Mouse (Mus musculus) brain, embryonic 14.5 days (tissue): ENCODE results near the gene Spen. TPM values are rescaled to one million over a fixed set of nuclear protein-coding genes. Genes with fewer than 3 reads are reported as not detected.

Source experiments
- DNase-seq: peaks from one replicate; pipeline ENCODE4 v3.0.0-alpha.2; 2011; ENCODE audit warnings: low read depth
- CTCF ChIP-seq: fragments of 200-500 bp; IDR thresholded peaks from 2 replicates; pipeline ENCODE4 v1.5.1; 2012; ENCODE audit warnings: inconsistent platforms, mild to moderate bottlenecking, moderate library complexity, borderline replicate concordance; ENCODE audit not compliant: insufficient read depth, insufficient read length; ENCODE audit errors: extremely low read depth
- POLR2A ChIP-seq: fragments of 200-500 bp; IDR thresholded peaks from 2 replicates; pipeline ENCODE4 v1.6.1; 2012; ENCODE audit warnings: mild to moderate bottlenecking, inconsistent platforms, borderline replicate concordance; ENCODE audit not compliant: poor library complexity, insufficient read depth, insufficient read length, severe bottlenecking; ENCODE audit errors: extremely low read depth
- polyA plus RNA-seq: library from polyadenylated mRNA; depleted of rRNA; stranded (reverse); fragments of >200 nt; gene quantifications from 2 replicates; pipeline ENCODE4 v1.2.3, GENCODE M21; 2012

Spen gene
- polyA plus RNA-seq, 1 experiment = 32.7 TPM

DNA sequence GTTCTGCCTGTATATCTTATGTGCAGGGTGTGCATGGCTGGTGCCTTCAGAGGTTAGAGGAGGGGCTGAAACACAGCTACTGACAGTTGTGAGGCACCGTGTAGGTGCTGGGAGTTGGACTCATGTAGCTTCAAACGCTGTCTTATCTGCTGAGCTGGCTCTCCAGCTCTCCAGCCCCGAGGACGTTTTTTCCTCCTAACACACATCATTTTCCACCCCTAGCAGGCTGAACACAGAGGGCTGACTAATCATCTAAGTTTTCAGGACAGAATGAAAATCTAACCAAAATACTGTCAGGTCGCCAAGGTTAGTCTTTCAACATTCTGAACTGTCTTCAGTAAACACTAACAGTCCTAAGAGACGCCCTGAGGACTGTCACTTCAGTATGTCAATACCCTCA, 13.7 kb downstream of the Spen start:
- DNase-seq = no peak
- TF ChIP-seq CTCF = no peak
- no peak for TF ChIP-seq POLR2A

DNA sequence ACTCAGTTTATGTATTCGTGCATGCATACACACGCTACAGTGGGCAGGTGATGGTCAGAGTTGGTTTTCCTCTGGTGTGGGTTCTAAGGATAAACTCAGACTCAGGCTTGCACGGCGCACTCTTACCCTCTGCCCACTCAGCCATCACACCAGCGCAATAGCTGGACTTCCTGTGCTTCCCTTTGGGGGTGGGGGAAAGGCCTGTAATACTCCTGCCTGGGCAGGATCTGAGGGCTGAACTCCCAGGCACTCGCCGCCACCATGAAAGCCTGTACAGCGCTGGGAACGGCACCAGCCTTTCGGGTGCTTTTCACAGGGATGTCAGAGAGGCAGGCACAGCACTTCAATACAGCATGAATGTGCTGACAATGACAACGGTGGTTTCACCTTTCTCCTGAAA, 15.3 kb downstream of the Spen start:
- no peak for TF ChIP-seq POLR2A
- no peak for TF ChIP-seq CTCF
- DNase-seq = no peak

- no peak for DNase-seq
- TF ChIP-seq CTCF = no peak
- no peak for TF ChIP-seq POLR2A
These were observed 20.0 kb downstream of the Spen start for GRCm38 (mm10) chr4:141518386-141518785.

DNA sequence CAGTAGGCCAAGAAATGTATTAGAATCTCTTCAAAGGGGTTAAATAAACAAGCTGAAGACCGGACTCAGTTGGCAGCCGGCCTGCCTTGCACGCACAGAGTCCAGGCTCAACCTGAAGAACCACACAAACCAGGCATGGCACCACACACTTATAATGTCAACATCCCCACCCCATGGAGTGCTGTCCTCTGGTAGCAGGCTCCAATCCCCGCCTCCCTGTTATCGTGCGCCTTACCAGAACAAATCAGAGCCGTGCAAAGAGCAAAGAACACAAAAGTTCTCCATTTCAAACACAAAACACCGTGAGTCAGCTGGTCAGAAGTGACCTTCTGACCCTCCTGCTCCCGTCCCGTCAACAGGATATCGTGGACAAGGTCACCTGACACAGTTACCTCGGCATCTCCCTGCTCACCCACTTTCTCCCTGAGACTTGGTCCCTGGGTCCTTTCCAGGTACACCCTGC, 24.2 kb downstream of the Spen start:
- no peak for DNase-seq
- no peak for TF ChIP-seq POLR2A
- no peak for TF ChIP-seq CTCF

GRCm38 (mm10) chr4:141512145-141512544, 26.3 kb downstream of the Spen start:
- DNase-seq = no peak
- TF ChIP-seq CTCF = no peak

GRCm38 (mm10) chr4:141510457-141510856, 27.9 kb downstream of the Spen start:
- no peak for DNase-seq
- TF ChIP-seq POLR2A (no peak), CTCF (no peak)

- DNase-seq = peak; percentile 38
- TF ChIP-seq CTCF (peak; percentile 23; the same call in 1 of the 2 replicates), POLR2A (no peak)
These were observed 31.5 kb downstream of the Spen start for GRCm38 (mm10) chr4:141506893-141507292.

DNA sequence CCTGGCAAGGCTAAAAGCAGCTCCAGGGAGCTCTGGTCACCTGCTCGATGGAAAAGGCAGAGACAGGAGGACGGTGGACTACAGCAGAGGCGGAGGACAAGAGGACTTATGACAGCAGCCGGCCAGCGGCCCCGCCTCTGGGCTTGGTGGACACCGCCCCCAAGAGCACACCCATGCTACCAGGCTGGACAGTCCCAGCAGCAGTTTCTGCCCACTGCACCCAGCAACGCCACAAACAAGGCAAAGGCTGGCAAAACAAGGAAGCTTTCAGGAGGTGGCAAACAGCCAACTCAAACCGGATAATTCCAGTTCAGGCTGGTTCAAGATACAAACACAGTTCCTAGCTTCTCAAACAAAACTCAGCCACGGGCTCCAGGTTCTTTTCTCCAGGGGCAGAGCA, 32.0 kb downstream of the Spen start:
- DNase-seq = peak; percentile 95
- no peak for TF ChIP-seq POLR2A
- no peak for TF ChIP-seq CTCF

DNA sequence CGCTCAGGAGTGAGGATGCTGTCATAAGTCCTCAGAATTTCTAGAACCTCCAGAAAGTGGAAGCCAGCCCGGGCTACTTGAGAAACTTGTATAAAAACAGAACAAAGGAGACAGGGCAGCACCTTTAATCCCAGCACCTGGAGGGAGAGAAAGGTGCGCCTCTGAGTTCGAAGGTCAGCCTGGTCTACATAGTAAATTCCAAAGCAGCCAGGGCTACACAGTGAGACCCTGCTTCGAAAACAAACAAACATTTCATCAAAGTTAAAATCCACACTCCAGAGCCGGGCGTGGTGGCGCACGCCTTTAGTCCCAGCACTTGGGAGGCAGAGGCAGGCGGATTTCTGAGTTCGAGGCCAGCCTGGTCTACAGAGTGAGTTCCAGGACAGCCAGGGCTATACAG, 32.6 kb downstream of the Spen start:
- DNase-seq = no peak
- TF ChIP-seq POLR2A (no peak), CTCF (no peak)

- DNase-seq = no peak
- TF ChIP-seq POLR2A (no peak), CTCF (no peak)
These were observed 33.9 kb downstream of the Spen start for GRCm38 (mm10) chr4:141504471-141504870.

- TF ChIP-seq CTCF = no peak
- no peak for TF ChIP-seq POLR2A
- peak; percentile 24 for DNase-seq
These were observed 35.7 kb downstream of the Spen start for GRCm38 (mm10) chr4:141502723-141503122.

DNA sequence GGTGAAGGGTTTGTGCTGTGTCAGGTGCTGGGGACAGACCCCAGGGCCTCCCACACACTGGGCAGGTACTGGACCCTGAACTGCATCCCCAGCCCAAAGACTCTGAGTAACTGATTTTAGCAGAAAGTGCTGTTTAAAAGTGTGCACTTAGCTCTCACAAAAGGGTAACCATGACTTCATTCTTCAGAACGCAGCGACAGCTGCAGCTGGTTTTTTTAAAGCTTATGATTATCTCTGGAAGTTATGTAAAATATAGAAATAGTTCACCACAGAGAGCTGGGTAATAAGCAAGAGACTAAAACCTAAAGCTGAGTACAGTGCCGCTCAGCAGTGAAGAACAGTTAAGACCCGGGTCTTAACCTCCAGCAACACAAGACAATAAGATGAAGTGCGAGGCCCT, 37.3 kb downstream of the Spen start:
- TF ChIP-seq CTCF = no peak
- TF ChIP-seq POLR2A = no peak
- DNase-seq = no peak

GRCm38 (mm10) chr4:141500637-141501036, 37.8 kb downstream of the Spen start:
- TF ChIP-seq POLR2A = no peak
- no peak for TF ChIP-seq CTCF
- no peak for DNase-seq
